Mouse (Mus musculus): ENCODE measurements around the gene Frmd4b. TPM values are rescaled to one million over a fixed set of nuclear protein-coding genes. Genes with fewer than 3 reads are reported as not detected.

Gene Frmd4b
- polyA plus RNA-seq, 1 experiment from 2014 or later: 24.8 TPM

- Histone ChIP-seq H3K27me3 (ENCODE audit: low read depth, poor library complexity, severe bottlenecking) (no peaks in the 10 kb centered on the region), H3K4me3 (no peak overlapping the region), H3K9me3 (replicated peaks) (no peaks in the 10 kb centered on the region), H3K4me1 (peaks cover 29% of the 10 kb centered on the region), H3K27ac (replicated peaks) (no peak overlapping the region), H3K36me3 (peaks cover 5% of the 10 kb centered on the region; the same call in 1 of the 2 replicates)
- DNase-seq (ENCODE audit: low spot score): no peak
- 84% methylated on average over 17 of the region's 17 CpGs for WGBS
These were observed 277.0 kb downstream of the Frmd4b start for GRCm38 (mm10) chr6:97340211-97340791.

DNA sequence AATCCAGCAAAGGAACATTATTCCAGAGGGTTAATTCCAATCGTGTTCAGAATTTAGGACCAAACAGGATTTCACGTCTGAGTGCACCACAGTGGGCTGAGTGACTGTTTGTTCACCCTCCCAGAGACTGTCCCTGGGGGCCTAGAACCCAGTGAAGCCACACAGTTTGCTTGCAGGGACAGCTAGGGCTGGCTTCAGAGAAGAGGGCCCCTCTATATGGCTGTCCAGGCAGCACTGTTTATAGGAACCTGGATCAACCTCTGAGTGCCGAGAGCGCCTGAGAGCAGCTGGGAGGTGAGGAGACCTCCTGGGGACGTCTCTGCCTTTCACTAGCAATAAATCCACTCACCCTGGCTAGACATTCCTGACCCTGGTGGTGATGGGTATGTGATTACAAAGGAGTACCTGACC, 278.1 kb downstream of the Frmd4b start:
- H3K27me3 ChIP-seq (ENCODE audit: low read depth, poor library complexity, severe bottlenecking): no peaks in the 10 kb centered on the region
- no peaks in the 10 kb centered on the region for H3K9me3 ChIP-seq (replicated peaks)
- no peak overlapping the region for H3K4me3 ChIP-seq
- peaks cover 3% of the 10 kb centered on the region; the same call in 1 of the 2 replicates for H3K36me3 ChIP-seq
- peaks cover 25% of the 10 kb centered on the region for H3K4me1 ChIP-seq
- DNase-seq (ENCODE audit: low spot score): no peak
- peak overlapping the region; percentile 72 for H3K27ac ChIP-seq (replicated peaks)
- 19% methylated on average over 5 of the region's 5 CpGs for WGBS

GRCm38 (mm10) chr6:97338843-97339242, 278.5 kb downstream of the Frmd4b start:
- Histone ChIP-seq H3K36me3 (peaks cover 3% of the 10 kb centered on the region; the same call in 1 of the 2 replicates), H3K4me1 (peaks cover 25% of the 10 kb centered on the region), H3K9me3 (replicated peaks) (no peaks in the 10 kb centered on the region), H3K27ac (replicated peaks) (peak overlapping the region; percentile 72), H3K27me3 (ENCODE audit: low read depth, poor library complexity, severe bottlenecking) (no peaks in the 10 kb centered on the region), H3K4me3 (no peak overlapping the region)
- WGBS: 43% methylated on average over 4 of the region's 4 CpGs
- DNase-seq (ENCODE audit: low spot score): no peak

- no peak overlapping the region for H3K4me3 ChIP-seq
- DNase-seq (ENCODE audit: low spot score): no peak
- WGBS: 83% methylated on average over 3 of the region's 3 CpGs
- peaks cover 9% of the 10 kb centered on the region; the same call in 1 of the 2 replicates for H3K36me3 ChIP-seq
- H3K27me3 ChIP-seq (ENCODE audit: low read depth, poor library complexity, severe bottlenecking): no peaks in the 10 kb centered on the region
- no peak overlapping the region for H3K27ac ChIP-seq (replicated peaks)
- H3K9me3 ChIP-seq (replicated peaks): no peaks in the 10 kb centered on the region
- H3K4me1 ChIP-seq: peaks cover 2% of the 10 kb centered on the region; the same call in 1 of the 2 replicates
These were observed 284.0 kb downstream of the Frmd4b start for GRCm38 (mm10) chr6:97333323-97333722.

- H3K4me3 ChIP-seq: no peak overlapping the region
- 85% methylated on average over 4 of the region's 4 CpGs for whole genome bisulfite sequencing
- H3K9me3 ChIP-seq (replicated peaks): no peaks in the 10 kb centered on the region
- H3K27me3 ChIP-seq (ENCODE audit: low read depth, poor library complexity, severe bottlenecking): no peaks in the 10 kb centered on the region
- peaks cover 5% of the 10 kb centered on the region for H3K4me1 ChIP-seq
- no peak for DNase-seq (ENCODE audit: low spot score)
- no peak overlapping the region for H3K27ac ChIP-seq (replicated peaks)
- H3K36me3 ChIP-seq: peaks cover 62% of the 10 kb centered on the region
These were observed 293.4 kb downstream of the Frmd4b start for GRCm38 (mm10) chr6:97323951-97324350.

DNA sequence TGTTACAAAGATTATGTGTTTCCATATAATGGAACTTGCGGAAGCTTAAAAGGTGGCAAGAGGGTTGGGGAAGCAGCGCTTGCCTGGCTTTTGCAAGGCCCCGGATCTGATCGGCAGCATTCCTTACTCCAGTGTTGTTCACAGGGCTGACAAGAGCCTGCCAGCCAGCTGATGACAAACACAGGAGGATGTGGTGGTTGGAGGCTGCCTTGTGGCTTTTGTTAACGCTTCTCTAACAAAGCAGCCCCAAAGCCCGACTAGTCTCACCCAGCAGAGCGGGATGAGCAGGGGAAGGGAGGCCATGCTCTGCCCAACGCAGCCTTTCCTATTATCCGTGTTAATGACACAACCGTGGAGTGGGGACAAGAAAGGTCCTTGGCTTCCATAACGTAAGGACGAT, 295.2 kb downstream of the Frmd4b start:
- 76% methylated on average over 12 of the region's 12 CpGs for WGBS
- Histone ChIP-seq H3K9me3 (replicated peaks) (no peaks in the 10 kb centered on the region), H3K27ac (replicated peaks) (no peak overlapping the region; the same call in 1 of the 2 replicates), H3K4me3 (no peak overlapping the region), H3K27me3 (ENCODE audit: low read depth, poor library complexity, severe bottlenecking) (no peaks in the 10 kb centered on the region), H3K4me1 (peaks cover 5% of the 10 kb centered on the region), H3K36me3 (peaks cover 55% of the 10 kb centered on the region)
- no peak for DNase-seq (ENCODE audit: low spot score)

DNA sequence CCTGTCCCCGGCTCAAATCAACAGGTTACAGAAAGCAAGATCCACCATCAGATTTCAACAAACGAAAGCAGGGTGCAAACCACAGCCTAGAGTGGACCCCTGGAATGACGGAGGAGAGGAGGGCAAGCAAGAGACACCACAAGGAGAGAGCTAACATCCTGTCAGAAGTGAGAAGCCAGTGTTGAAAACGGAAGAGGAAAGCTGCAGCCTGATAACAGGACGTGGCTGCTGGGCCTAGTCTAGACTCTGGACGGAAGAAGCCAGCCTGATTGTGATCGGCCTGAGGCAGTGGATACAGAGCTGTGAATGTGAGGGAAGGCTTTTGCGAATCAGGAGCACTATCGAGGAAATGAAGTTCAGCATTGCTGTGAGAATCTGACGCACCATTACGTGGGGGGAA, 296.2 kb downstream of the Frmd4b start:
- no peak overlapping the region for H3K4me3 ChIP-seq
- no peak for DNase-seq (ENCODE audit: low spot score)
- no peak overlapping the region for H3K27ac ChIP-seq (replicated peaks)
- peaks cover 49% of the 10 kb centered on the region for H3K36me3 ChIP-seq
- H3K9me3 ChIP-seq (replicated peaks): no peaks in the 10 kb centered on the region
- H3K27me3 ChIP-seq (ENCODE audit: low read depth, poor library complexity, severe bottlenecking): no peaks in the 10 kb centered on the region
- H3K4me1 ChIP-seq: peaks cover 5% of the 10 kb centered on the region
- WGBS: 84% methylated on average over 11 of the region's 11 CpGs

- H3K4me3 ChIP-seq: no peak overlapping the region
- no peaks in the 10 kb centered on the region for H3K9me3 ChIP-seq (replicated peaks)
- peaks cover 5% of the 10 kb centered on the region for H3K4me1 ChIP-seq
- 95% methylated on average over 4 of the region's 4 CpGs for WGBS
- peaks cover 33% of the 10 kb centered on the region for H3K36me3 ChIP-seq
- H3K27ac ChIP-seq (replicated peaks): no peak overlapping the region
- no peak for DNase-seq (ENCODE audit: low spot score)
- H3K27me3 ChIP-seq (ENCODE audit: low read depth, poor library complexity, severe bottlenecking): no peaks in the 10 kb centered on the region
These were observed 298.3 kb downstream of the Frmd4b start for GRCm38 (mm10) chr6:97319081-97319480.

DNA sequence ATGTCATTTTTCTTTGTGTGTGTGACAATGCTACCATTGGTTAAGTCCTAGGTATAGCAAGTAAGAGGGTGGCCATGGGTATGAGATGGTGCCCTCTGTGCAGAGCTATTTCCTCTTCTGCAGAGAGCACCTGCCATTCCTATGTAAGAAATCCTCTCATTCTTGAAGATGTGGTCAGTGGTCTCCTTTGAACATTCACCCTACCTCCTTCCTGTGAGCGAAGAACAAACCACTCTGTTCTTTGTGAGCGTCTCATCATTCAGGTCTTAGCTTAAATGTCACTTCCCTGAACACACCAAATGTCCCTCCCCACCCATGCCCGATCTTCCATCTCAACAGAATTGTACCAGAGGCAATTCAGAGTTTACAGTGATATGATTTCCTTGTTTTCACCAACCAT, 299.4 kb downstream of the Frmd4b start:
- Histone ChIP-seq H3K27ac (replicated peaks) (no peak overlapping the region), H3K36me3 (peaks cover 26% of the 10 kb centered on the region), H3K27me3 (ENCODE audit: low read depth, poor library complexity, severe bottlenecking) (no peaks in the 10 kb centered on the region), H3K4me1 (peaks cover 15% of the 10 kb centered on the region), H3K4me3 (no peak overlapping the region), H3K9me3 (replicated peaks) (no peaks in the 10 kb centered on the region)
- no peak for DNase-seq (ENCODE audit: low spot score)
- WGBS: 90% methylated on average over 3 of the region's 3 CpGs

DNA sequence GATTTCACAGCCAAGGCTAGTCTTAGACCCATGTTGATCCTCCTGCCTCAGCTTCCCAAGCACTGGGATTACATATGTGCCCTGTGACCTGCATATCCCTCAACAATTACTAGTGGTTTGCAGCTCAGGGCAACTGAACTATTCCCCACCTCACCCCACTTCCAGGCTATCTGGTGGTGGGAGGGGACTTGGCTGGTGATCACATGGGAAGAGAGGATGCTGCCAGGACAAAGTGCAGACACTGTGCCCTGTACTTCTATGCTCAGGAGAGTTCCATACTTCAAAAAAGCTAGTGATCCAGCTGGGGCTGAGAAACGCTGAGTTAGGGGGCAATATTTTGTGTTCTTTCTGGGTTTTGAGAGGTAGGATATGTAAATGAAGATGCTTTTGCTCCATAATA, 300.6 kb downstream of the Frmd4b start:
- no peaks in the 10 kb centered on the region for H3K27me3 ChIP-seq (ENCODE audit: low read depth, poor library complexity, severe bottlenecking)
- peaks cover 22% of the 10 kb centered on the region for H3K4me1 ChIP-seq
- no peak overlapping the region for H3K4me3 ChIP-seq
- DNase-seq (ENCODE audit: low spot score): no peak
- H3K9me3 ChIP-seq (replicated peaks): no peaks in the 10 kb centered on the region
- H3K27ac ChIP-seq (replicated peaks): no peak overlapping the region
- H3K36me3 ChIP-seq: peaks cover 15% of the 10 kb centered on the region
- WGBS: 87% methylated on average over 1 of the region's 1 CpGs

- peaks cover 8% of the 10 kb centered on the region; the same call in 1 of the 2 replicates for H3K27me3 ChIP-seq (ENCODE audit: low read depth, poor library complexity, severe bottlenecking)
- H3K4me3 ChIP-seq: no peak overlapping the region
- no peaks in the 10 kb centered on the region for H3K9me3 ChIP-seq (replicated peaks)
- peaks cover 36% of the 10 kb centered on the region for H3K4me1 ChIP-seq
- no peak for DNase-seq (ENCODE audit: low spot score)
- WGBS: 78% methylated on average over 3 of the region's 3 CpGs
- peaks cover 10% of the 10 kb centered on the region; the same call in 1 of the 2 replicates for H3K36me3 ChIP-seq
- no peak overlapping the region for H3K27ac ChIP-seq (replicated peaks)
These were observed 302.0 kb downstream of the Frmd4b start for GRCm38 (mm10) chr6:97315311-97315710.

DNA sequence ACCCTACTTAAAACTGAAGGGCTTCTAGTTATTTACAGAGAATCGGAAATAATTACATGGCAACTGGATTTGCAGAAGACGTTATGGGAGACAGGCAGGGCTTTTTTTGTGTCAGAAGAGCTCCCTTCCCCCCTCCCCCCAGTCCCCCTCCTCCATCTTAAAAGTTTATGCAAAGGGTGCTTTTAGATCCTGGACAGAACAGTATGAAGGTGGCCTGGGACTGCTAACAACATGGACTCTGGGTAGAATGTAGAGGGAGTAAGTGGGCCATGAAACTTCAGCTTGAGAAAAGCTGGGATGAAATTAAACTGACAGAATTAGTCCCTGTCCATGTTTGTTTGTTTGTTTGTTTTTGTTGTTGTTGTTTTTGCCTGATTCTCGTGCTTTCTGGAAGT, 304.8 kb downstream of the Frmd4b start:
- H3K27ac ChIP-seq (replicated peaks): peak overlapping the region; percentile 71; the same call in 1 of the 2 replicates
- H3K4me1 ChIP-seq: peaks cover 48% of the 10 kb centered on the region
- peak overlapping the region; percentile 56 for H3K4me3 ChIP-seq
- no peak for DNase-seq (ENCODE audit: low spot score)
- H3K36me3 ChIP-seq: peaks cover 15% of the 10 kb centered on the region
- no peaks in the 10 kb centered on the region for H3K9me3 ChIP-seq (replicated peaks)
- 13% methylated on average over 3 of the region's 3 CpGs for WGBS
- H3K27me3 ChIP-seq (ENCODE audit: low read depth, poor library complexity, severe bottlenecking): peaks cover 8% of the 10 kb centered on the region; the same call in 1 of the 2 replicates

GRCm38 (mm10) chr6:97311599-97312544, 305.5 kb downstream of the Frmd4b start:
- peak overlapping the region; percentile 56 for H3K4me3 ChIP-seq
- peaks cover 8% of the 10 kb centered on the region; the same call in 1 of the 2 replicates for H3K27me3 ChIP-seq (ENCODE audit: low read depth, poor library complexity, severe bottlenecking)
- peaks cover 20% of the 10 kb centered on the region for H3K36me3 ChIP-seq
- 1% methylated on average over 33 of the region's 33 CpGs for WGBS
- DNase-seq (ENCODE audit: low spot score): peak; percentile 63
- peak overlapping the region; percentile 71; the same call in 1 of the 2 replicates for H3K27ac ChIP-seq (replicated peaks)
- no peaks in the 10 kb centered on the region for H3K9me3 ChIP-seq (replicated peaks)
- H3K4me1 ChIP-seq: peaks cover 48% of the 10 kb centered on the region
